Mouse (Mus musculus) layer of hippocampus, adult 9-11 months (tissue): ENCODE data around the gene Serpina1a.
"Not testable (repeated sequence)": the region's sequence is repeated elsewhere in the genome, so short reads cannot be mapped to it uniquely, and the experiment has no call there.

Experiments
- DNase-seq: peaks from one replicate; pipeline ENCODE4 v3.0.0; 2022

Gene Serpina1a

DNA sequence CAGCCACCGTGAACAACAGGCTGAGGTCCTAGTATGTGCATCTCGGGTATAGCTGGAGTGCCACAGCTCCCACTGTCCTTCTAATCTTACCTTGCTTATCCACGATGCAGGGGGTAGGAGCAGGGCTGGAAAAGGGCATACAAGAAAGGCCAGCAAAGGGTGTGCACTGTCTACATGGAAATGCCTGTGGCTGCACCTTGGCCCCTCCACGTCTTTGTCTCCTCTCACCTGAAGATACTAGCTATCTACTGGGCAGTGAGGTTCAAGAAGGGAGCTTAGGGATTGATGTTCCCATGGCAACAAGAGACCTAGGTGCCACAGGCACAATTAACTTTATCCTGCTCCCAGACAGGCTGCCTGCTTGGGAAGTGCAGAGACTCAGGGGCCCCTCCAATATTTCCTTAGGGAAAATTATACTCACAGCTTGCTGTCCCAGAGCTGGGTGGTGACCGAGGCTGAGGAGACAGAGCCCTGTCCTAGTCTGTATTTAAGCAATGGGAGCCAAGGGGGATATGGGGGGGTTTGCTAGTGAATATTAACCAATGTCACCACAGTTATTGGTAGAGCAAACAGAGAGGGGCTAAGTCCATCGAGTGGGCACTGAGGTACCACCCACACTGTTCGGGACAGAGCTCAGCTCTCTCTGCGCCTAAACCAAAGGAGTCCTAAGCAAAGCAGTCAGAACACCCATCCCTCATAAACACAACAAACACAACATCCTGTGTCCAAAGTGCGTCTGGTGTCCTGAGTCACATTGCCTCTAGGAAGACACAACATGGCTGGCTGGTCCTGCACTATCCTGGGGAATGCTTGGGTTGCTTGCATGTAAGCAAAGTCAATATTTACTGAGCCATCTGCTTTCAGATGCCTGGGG is at the start of gene Serpina1a:
Gene Serpina1a, minus strand, starts transcription at position 462 of the 874 bp plus-strand sequence.
- DNase-seq = not testable (repeated sequence)

DNA sequence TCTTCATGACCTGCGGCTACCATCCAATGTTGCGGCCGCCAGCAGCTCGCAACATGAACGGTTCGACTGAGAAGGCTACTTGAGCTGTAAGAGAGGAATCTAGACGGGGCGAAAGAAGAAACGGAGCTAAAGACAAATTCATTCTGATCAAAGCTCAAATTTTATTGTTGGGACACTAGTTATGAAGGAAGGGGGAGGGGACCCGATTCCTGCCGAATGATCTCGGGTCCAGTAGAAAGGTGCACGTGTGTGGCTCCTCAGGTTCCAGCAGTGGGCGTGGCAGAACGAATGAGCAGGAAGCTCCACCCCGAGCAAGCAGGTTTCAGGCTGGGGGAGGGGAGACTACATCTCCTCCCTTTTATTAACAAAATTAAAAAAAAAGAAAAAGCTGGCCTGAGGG is 45.8 kb upstream of the Serpina1a start:
- DNase-seq = not testable (repeated sequence)

DNA sequence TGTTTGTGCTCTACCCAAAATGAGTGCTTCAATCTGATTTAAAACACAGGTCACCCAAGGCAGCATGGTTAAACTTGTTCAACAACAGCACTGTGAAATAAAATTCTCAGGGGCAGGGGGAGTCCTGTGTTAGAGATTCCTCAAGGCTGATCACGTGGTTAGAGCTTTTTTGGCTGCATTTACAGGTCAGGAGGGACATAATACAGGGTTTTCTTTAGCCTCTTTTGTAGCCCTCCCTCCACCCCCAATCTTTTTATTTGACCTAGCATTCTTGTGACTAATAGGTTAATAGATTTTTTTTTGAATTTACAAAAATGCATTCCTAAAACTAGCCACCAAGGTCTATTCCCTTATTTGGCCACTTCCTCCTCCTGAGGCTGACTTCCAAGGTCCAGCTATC is 44.4 kb upstream of the Serpina1a start:
- DNase-seq = not testable (repeated sequence)

DNA sequence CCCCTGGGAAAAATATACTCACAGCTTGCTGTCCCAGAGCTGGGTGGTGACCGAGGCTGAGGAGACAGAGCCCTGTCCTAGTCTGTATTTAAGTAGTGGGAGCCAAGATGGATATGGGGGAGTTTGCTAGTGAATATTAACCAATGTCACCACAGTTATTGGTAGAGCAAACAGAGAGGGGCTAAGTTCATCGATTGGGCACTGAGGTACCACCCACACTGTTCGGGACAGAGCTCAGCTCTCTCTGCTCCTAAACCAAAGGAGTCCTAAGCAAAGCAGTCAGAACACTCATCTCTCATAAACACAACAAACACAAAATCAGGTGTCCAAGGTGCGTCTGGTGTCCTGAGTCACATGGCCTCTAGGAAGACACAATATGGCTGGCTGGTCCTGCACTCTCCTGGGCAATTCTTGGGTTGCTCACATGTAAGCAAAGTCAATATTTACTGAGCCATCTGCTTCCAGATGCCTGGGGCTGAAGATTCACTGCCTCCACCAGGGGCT is 41.5 kb upstream of the Serpina1a start, which contains the start of gene Serpina1c:
Gene Serpina1c, minus strand, starts transcription at position 51 of the 504 bp plus-strand sequence.
- DNase-seq = not testable (repeated sequence)

DNA sequence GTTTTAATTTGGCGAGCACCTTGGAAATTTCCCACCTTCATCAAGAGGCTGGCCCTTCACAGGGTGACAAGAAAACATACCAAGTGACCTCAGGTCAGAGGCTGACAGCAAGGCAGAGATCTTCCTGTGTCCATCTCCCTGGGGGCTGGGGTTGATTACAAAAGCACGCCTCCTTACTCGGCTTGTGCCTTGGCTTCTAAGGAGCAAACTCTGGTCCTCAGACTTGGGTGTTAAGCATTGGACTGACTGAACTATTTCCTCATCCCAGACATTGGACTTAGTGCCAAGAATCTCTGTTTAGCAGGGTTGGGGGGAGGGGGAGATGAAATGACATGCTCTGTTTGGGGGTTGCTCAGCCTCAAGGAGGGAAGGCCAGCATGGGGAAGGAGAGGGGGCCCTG is 38.6 kb upstream of the Serpina1a start:
- DNase-seq = not testable (repeated sequence)

DNA sequence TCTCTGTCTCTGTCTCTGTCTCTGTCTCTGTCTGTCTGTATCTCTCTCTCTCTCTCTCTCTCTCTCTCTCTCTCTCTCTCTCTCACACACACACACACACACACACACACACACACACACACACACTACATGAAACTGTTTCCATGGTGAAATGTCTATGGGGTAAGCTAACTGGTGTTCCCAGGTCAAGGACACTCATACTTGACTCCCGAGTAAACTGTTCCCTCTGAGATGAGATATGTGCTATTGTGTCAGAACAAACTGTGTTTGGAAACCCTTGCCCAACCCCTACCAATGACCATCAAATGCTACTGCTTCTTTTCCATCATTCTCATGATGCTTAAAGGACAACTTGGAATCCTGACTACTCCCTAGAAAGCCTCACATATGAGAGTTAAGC is 3.5 kb upstream of the Serpina1a start:
- DNase-seq = not testable (repeated sequence)

DNA sequence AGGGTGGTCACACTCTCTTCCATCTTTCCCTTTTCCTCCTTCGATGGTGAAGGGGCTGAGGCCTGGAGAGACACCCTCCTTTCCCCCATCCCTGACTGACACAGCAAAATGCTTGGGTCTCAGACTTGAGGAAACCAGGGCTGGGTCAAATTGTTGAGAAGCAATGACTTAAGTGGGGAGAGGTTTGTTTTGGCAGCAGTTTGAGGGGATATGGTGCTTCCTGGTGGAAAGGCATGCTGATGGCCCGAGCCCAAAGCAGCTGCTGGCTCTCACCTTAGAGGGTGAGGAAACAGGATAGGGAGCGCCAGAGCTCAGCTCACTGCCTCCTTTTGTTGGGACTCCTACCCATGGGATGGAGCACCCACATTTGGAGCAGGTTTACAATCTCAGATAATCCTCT is 2.4 kb downstream of the Serpina1a start:
- no peak for DNase-seq

DNA sequence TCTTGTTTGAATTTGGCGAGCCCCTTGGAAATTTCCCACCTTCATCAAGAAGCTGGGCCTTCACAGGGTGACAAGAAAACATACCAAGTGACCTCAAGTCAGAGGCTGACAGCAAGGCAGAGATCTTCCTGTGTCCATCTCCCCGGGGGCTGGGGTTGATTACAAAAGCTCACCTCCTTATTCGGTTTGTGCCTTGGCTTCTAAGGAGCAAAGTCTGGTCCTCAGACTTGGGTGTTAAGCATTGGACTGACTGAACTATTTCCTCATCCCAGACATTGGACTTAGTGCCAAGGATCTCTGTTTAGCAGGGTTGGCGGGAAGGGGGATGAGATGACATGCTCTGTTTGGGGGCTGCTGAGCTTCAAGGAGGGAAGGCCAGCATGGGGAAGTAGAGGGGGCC is 2.8 kb downstream of the Serpina1a start:
- DNase-seq = not testable (repeated sequence)

DNA sequence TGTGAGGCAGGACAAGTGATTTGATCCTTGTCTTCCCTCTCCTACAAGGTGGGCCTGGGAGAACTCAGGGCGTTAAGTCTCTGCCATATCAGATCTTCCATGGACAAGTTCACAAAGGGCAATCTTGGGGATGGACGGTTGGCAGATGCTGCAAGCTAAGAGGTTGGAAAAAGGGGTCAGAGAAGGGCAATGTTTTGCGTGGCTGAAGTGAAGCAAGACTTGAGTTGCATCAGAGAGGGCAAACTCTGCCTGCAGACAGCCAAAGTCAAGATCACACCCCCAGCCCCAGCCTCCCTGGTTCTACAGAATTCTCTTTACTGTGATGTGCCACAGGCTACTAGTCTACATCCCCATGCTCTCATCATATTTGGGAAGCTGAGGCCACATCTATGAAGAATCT is 3.8 kb downstream of the Serpina1a start:
- DNase-seq = not testable (repeated sequence)

DNA sequence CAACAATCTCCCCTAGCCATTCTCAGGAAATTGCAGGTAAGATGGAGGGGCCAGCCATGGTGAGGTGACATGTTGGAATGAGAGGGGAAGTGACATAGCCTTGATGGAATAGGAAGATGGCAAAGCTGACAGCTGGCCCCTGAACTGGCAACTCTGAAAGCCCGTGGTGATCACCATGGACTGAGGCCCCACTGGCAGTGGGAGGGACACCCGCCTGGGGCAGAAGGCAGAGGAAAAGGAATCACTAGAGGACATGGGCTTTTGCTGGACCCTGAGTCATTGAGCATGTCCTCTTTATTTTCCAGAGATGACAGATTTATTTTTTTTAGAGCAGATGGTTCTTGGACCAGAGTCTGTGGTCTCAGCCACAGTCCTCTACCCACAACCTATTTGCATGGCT is 10.3 kb downstream of the Serpina1a start:
- DNase-seq = not testable (repeated sequence)

DNA sequence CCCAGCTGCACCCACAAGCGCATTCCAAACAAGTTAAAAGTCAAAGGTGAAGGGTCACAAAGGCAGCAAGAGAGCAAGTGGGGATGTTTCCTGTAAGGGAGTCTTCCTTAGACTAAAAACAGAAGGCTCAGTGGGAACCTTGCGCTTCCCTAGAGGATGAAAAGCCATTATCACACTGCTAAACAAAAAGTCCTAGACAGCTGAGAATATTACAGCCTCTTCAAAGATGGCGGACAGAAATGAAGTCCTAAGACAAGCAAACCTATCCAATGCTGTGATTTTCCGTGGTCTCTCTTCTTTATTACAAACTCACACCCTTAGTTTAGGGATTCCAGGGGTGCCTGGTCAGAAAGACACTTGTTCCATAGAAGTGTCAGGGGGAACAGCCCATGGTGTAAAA is 33.1 kb downstream of the Serpina1a start, which contains the start of gene Serpina1b:
Gene Serpina1b, minus strand, starts transcription at position 101 of the 400 bp plus-strand sequence.
- DNase-seq = not testable (repeated sequence)

DNA sequence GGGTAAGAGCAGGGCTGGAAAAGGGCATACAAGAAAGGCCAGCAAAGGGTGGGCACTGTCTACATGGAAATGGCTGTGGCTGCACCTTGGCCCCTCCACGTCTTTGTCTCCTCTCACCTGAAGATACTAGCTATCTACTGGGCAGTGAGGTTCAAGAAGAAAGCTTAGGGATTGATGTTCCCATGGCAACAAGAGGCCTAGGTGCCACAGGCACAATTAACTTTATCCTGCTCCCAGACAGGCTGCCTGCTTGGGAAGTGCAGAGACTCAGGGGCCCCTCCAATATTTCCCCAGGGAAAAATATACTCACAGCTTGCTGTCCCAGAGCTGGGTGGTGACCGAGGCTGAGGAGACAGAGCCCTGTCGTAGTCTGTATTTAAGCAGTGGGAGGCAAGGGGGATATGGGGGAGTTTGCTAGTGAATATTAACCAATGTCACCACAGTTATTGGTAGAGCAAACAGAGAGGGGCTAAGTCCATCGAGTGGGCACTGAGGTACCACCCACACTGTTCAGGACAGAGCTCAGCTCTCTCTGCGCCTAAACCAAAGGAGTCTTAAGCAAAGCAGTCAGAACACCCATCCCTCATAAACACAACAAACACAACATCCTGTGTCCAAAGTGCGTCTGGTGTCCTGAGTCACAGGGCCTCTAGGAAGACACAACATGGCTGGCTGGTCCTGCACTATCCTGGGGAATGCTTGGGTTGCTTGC is 35.5 kb downstream of the Serpina1a start:
- DNase-seq = not testable (repeated sequence)

DNA sequence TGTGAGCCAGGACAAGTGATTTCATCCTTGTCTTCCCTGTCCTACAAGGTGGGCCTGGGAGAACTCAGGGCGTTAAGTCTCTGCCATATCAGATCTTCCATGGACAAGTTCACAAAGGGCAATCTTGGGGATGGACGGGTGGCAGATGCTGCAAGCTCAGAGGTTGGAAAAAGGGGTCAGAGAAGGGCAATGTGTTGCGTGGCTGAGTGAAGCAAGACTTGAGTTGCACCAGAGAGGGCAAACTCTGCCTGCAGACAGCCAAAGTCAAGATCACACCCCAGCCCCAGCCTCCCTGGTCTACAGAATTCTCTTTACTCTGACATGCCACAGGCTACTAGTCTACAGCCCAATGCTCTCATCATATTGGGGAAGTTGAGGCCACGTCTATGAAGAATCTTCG is 39.5 kb downstream of the Serpina1a start:
- not testable (repeated sequence) for DNase-seq
